Mouse (Mus musculus) kidney, adult 2 months (tissue): Measurements from ENCODE around the gene St8sia1. TPM values are rescaled to one million over a fixed set of nuclear protein-coding genes. Genes with fewer than 3 reads are reported as not detected.
A peak's percentile ranks its signal among the peaks of the same experiment; 100 is the strongest.

Experiments used
- DNase-seq: peaks from one replicate; pipeline ENCODE4 v3.0.0; 2021
- H3K27ac ChIP-seq: fragments of 200-500 bp; 2 replicates; pipeline ENCODE4 v1.5.1; 2012; ENCODE audit warnings: low read depth, low read length, control low read depth, inconsistent platforms; ENCODE audit not compliant: insufficient read depth
- H3K27me3 ChIP-seq: fragments of 200-500 bp; replicated peaks from 2 replicates; pipeline ENCODE4 v1.6.1; 2012; ENCODE audit warnings: mild to moderate bottlenecking, moderate library complexity, low read length, inconsistent platforms; ENCODE audit not compliant: control insufficient read depth, insufficient read depth
- H3K36me3 ChIP-seq: fragments of 200-500 bp; 2 replicates; pipeline ENCODE4 v1.6.1; 2012; ENCODE audit warnings: mild to moderate bottlenecking, moderate library complexity, low read length, inconsistent platforms; ENCODE audit not compliant: control insufficient read depth, insufficient read depth
- H3K4me1 ChIP-seq: fragments of 200-500 bp; 2 replicates; pipeline ENCODE4 v1.6.1; 2011; ENCODE audit warnings: low read length; ENCODE audit not compliant: control insufficient read depth, insufficient read depth
- H3K4me3 ChIP-seq: fragments of 200-500 bp; 2 replicates; pipeline ENCODE4 v1.5.1; 2011; ENCODE audit warnings: mild to moderate bottlenecking, low read depth, low read length, control low read depth; ENCODE audit not compliant: insufficient read depth
- CTCF ChIP-seq: fragments of 200-500 bp; conservative IDR thresholded peaks from 2 replicates; pipeline ENCODE4 v1.5.1; 2011; ENCODE audit warnings: low read depth, mild to moderate bottlenecking, control low read depth, low read length, moderate library complexity, mixed read lengths; ENCODE audit not compliant: insufficient read depth, insufficient read length
- POLR2A ChIP-seq: fragments of 200-500 bp; IDR thresholded peaks from one replicate; pipeline ENCODE4 v1.6.1; 2011; ENCODE audit warnings: low read depth, low read length, control low read depth
- WGBS: fragments of 180-500 bp; shearing (Covaris S2); methylation state at CpG from one replicate; pipeline ENCODE4 v1.1.7; 2018; 5-methylcytosine and 5-hydroxymethylcytosine counted together
- polyA plus RNA-seq: library from polyadenylated mRNA; depleted of rRNA; stranded (reverse); fragments of >200 nt; gene quantifications from 2 replicates; pipeline ENCODE4 v1.2.3, GENCODE M21; 2012

The St8sia1 gene
- polyA plus RNA-seq, 1 experiment: 14.3 TPM

DNA sequence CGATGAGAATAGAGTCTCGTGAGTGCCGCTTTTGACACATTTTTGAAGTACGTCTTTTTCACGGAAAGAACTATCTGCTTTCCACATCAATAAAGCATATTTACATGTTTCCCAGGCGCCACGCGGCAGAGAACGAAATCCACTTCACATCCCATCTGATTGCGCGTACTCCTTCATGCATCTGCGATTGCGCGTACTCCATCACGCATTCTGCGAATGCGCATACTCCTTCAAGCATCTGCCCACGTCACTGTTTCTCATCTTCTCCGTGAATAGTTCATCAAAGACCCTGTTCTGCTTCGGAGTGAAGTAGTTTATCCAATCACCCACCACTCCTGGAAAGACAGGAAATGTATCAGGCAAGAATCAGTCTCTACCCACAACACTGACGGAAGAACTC, 178.1 kb downstream of the St8sia1 start:
- 89% methylated on average over 21 of the region's 21 CpGs for WGBS
- no peaks in the 10 kb centered on the region for H3K4me1 ChIP-seq
- no peak for TF ChIP-seq CTCF
- no peak for TF ChIP-seq POLR2A
- no peak overlapping the region for H3K27ac ChIP-seq
- DNase-seq: no peak
- H3K36me3 ChIP-seq: no peaks in the 10 kb centered on the region
- H3K27me3 ChIP-seq: no peaks in the 10 kb centered on the region
- H3K4me3 ChIP-seq: no peak overlapping the region

DNA sequence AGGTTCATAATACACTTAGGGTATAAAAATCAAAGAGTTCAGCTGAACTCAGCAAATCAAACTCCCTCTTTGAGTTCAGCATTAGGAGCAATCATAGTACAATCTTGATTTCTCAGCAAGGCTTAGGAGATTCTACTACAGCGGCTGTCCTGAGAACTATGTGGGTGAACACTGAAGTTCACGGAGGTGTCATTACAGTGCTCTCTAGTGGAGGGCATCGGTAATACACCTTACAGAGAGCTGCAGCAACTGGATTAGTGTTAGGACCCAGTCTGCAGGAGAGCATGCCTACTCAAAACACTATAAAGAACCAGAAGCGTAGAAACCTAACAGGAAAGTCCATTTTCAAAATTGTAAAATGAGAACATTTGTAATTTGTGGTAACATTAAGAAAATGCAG, 178.9 kb downstream of the St8sia1 start:
- Histone ChIP-seq H3K4me1 (no peaks in the 10 kb centered on the region), H3K36me3 (no peaks in the 10 kb centered on the region), H3K27ac (no peak overlapping the region), H3K4me3 (no peak overlapping the region), H3K27me3 (no peaks in the 10 kb centered on the region)
- TF ChIP-seq POLR2A: no peak
- peak; percentile 70 for TF ChIP-seq CTCF
- 25% methylated on average over 4 of the region's 4 CpGs for WGBS
- peak; percentile 76 for DNase-seq

- Histone ChIP-seq H3K27me3 (no peaks in the 10 kb centered on the region), H3K4me1 (no peaks in the 10 kb centered on the region), H3K27ac (no peak overlapping the region), H3K36me3 (no peaks in the 10 kb centered on the region), H3K4me3 (no peak overlapping the region)
- WGBS: 69% methylated on average over 7 of the region's 7 CpGs
- TF ChIP-seq CTCF (no peak), POLR2A (no peak)
- DNase-seq: no peak
These were observed 183.0 kb downstream of the St8sia1 start for GRCm38 (mm10) chr6:142781286-142781685.

DNA sequence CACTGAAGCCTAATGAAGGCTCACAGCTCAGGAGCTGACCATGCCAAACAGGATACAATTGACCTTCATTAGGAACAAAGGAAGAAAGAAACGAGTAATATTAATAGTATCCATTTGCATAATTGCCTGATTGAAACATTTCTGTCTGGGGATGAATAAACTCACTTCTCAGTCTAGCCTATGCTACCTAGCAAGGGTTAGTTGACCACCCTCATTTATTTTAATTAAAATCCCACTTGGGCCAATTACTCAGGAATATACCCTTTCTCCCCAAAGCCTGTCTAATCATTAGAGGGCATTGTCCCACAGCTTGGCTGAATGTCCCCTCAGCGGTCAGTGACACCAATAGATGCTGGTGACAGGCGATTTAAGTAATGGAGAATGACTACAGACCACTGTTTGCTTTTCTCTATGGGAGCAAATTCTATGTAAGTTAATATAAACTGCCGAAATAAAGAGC, 183.6 kb downstream of the St8sia1 start:
- no peak for TF ChIP-seq CTCF
- no peak for TF ChIP-seq POLR2A
- H3K27me3 ChIP-seq: no peaks in the 10 kb centered on the region
- no peak for DNase-seq
- no peak overlapping the region for H3K27ac ChIP-seq
- no peaks in the 10 kb centered on the region for H3K4me1 ChIP-seq
- H3K4me3 ChIP-seq: no peak overlapping the region
- no peaks in the 10 kb centered on the region for H3K36me3 ChIP-seq
- 80% methylated on average over 4 of the region's 4 CpGs for WGBS

DNA sequence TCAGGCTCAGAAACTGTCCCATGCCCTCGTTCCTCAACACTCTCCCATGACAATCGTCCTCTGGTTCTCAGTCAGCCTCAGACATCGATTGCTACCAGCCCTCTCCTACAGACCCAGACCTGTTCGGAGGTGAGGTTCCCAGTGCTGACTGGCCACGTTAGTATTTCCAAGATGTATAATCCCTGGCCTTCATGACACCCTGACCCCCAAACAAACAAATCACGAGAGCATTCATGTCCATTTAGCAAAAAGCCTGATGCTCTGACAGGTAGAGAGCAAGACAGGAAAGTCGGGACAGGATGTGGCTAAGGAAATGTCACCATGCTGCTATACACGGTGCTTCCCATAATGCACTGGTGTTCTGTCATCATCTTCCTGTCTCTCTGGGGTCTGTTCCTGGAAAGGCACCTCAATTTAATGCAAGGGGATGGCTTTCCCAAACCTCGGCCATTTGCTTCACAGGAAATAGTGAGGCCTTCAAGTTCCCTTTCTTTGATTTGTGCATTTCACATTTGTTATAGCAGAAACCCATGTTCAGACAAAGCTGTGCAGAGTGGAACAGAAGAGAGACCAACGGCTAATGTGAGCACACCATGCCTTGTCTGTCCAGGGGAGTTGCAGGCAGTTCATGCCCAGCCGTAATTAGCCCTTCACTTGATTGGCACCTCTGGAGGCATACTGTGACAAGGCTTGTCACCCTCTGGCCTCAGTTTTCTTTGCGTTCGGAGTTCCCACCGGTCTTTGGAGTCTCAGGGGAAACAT, 184.3 kb downstream of the St8sia1 start:
- H3K36me3 ChIP-seq: no peaks in the 10 kb centered on the region
- H3K27me3 ChIP-seq: no peaks in the 10 kb centered on the region
- H3K27ac ChIP-seq: no peak overlapping the region
- DNase-seq: no peak
- 71% methylated on average over 14 of the region's 14 CpGs for WGBS
- TF ChIP-seq CTCF (no peak), POLR2A (no peak)
- H3K4me1 ChIP-seq: no peaks in the 10 kb centered on the region
- no peak overlapping the region for H3K4me3 ChIP-seq

DNA sequence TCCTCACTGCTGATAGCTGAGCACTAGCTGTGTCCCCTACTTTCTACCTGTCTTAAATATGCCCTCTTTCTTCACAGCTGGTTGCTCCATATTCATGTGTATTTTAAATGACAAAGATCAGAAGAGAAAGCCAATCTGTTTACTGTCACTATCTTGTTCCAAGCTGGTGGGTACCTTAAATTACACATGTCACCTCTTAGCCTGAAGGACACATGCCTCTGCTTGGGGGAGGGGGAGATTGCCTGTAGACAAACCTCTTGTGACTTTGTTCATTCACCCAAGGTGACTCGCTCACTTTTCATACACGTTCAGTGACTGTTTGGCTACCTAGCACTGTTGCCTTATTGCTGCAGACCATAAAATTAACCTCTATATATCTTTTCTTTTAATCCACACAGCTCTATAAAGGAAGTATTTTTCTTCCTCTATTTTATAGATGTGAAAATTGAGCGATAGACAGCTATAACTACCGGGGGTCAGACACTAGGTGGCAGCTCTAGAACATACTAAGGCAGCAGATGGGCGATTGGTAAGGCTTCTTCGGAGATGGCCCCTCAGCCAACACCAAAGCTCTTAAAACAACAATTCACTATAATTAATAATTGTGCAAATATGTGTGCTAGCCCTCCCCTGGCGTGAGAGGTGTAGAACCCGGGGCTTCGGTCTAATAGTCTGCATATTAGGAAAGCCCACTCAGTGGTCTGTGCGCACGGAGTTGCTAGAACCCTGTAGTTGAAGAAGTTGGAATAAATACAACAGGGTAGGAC, 185.0 kb downstream of the St8sia1 start:
- Histone ChIP-seq H3K4me1 (no peaks in the 10 kb centered on the region), H3K36me3 (no peaks in the 10 kb centered on the region), H3K4me3 (no peak overlapping the region), H3K27ac (no peak overlapping the region), H3K27me3 (no peaks in the 10 kb centered on the region)
- WGBS: 44% methylated on average over 11 of the region's 11 CpGs
- DNase-seq: peak; percentile 46
- peak; percentile 57 for TF ChIP-seq CTCF
- TF ChIP-seq POLR2A: no peak

DNA sequence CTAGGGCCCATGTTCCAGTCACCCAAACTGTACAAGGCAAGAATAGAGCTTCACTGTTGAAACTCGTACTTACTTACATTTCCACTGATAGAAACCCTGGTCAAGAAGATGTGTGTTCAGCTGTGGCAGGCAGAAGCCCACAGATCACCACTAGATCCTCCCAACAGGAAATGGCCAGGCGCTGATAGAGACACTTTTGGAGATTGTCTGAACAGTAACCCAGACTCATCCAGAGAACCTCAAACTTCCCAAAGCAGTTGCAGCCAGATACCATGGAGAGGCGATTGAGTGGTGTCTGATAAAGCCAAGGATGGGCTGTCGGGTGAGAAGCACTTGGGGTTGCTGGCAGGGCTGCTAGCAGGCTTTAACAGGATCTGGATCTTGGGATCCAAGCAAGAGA, 187.3 kb downstream of the St8sia1 start:
- no peak for TF ChIP-seq CTCF
- TF ChIP-seq POLR2A: no peak
- H3K27me3 ChIP-seq: no peaks in the 10 kb centered on the region
- H3K4me3 ChIP-seq: no peak overlapping the region
- no peaks in the 10 kb centered on the region for H3K36me3 ChIP-seq
- no peak for DNase-seq
- H3K27ac ChIP-seq: no peak overlapping the region
- H3K4me1 ChIP-seq: no peaks in the 10 kb centered on the region
- WGBS: 76% methylated on average over 4 of the region's 4 CpGs
